Mouse (Mus musculus) spleen, postnatal 4 days (tissue): ENCODE measurements around the gene Mab21l3.
"Not testable (repeated sequence)": the region's sequence is repeated elsewhere in the genome, so short reads cannot be mapped to it uniquely, and the experiment has no call there.

Experiments
- DNase-seq, 2 experiments: peaks; one replicate each; pipeline ENCODE4 v3.0.0; 2022; ENCODE audit warnings: low spot score in 2 of 2

The Mab21l3 gene

GRCm38 (mm10) chr3:101842372-101843094 lies 6.2 kb downstream of the Mab21l3 start:
- DNase-seq, result no peak

- no peak for DNase-seq
These were observed 9.4 kb downstream of the Mab21l3 start for GRCm38 (mm10) chr3:101839327-101839726.

GRCm38 (mm10) chr3:101836971-101837370 lies 11.8 kb downstream of the Mab21l3 start:
- no peak for DNase-seq

- DNase-seq, result no peak
These were observed 12.2 kb downstream of the Mab21l3 start for GRCm38 (mm10) chr3:101836532-101836931.

- DNase-seq, result peak in 1 of 2 experiments; percentile 19
These were observed 12.7 kb downstream of the Mab21l3 start for GRCm38 (mm10) chr3:101836045-101836444.

- no peak for DNase-seq
These were observed 17.4 kb downstream of the Mab21l3 start for GRCm38 (mm10) chr3:101831189-101831858.

- DNase-seq, result no peak
These were observed 18.7 kb downstream of the Mab21l3 start for GRCm38 (mm10) chr3:101829881-101830616.

- DNase-seq, result no peak
These were observed 20.2 kb downstream of the Mab21l3 start for GRCm38 (mm10) chr3:101828595-101828994.

GRCm38 (mm10) chr3:101827220-101827715 lies 21.5 kb downstream of the Mab21l3 start:
- DNase-seq, result no peak

- DNase-seq, result no peak
These were observed 24.4 kb downstream of the Mab21l3 start for GRCm38 (mm10) chr3:101824338-101824737.

- DNase-seq, result no peak
These were observed 26.7 kb downstream of the Mab21l3 start for GRCm38 (mm10) chr3:101822052-101822451.

- DNase-seq, result not testable (repeated sequence)
These were observed 28.1 kb downstream of the Mab21l3 start for GRCm38 (mm10) chr3:101820708-101821107.

- DNase-seq, result no peak
These were observed 32.8 kb downstream of the Mab21l3 start for GRCm38 (mm10) chr3:101816006-101816405.

GRCm38 (mm10) chr3:101814790-101815189 lies 34.0 kb downstream of the Mab21l3 start:
- DNase-seq, result no peak

GRCm38 (mm10) chr3:101812341-101812962 lies 36.3 kb downstream of the Mab21l3 start:
- DNase-seq, result peak in 1 of 2 experiments; percentile 31

- DNase-seq, result no peak
These were observed 36.8 kb downstream of the Mab21l3 start for GRCm38 (mm10) chr3:101811931-101812330.

GRCm38 (mm10) chr3:101807646-101808045 lies 41.1 kb downstream of the Mab21l3 start:
- no peak for DNase-seq

GRCm38 (mm10) chr3:101806941-101807340 lies 41.8 kb downstream of the Mab21l3 start:
- no peak for DNase-seq

- DNase-seq, result peak; percentile 65 to 85
These were observed 42.6 kb downstream of the Mab21l3 start for GRCm38 (mm10) chr3:101806149-101806548.

- no peak for DNase-seq
These were observed 43.2 kb downstream of the Mab21l3 start for GRCm38 (mm10) chr3:101805562-101806004.

- no peak for DNase-seq
These were observed 43.7 kb downstream of the Mab21l3 start for GRCm38 (mm10) chr3:101804971-101805561.
